Mouse (Mus musculus) thymus, adult 2 months (tissue): Measurements from ENCODE around the gene Rrp12. TPM values are rescaled to one million over a fixed set of nuclear protein-coding genes. Genes with fewer than 3 reads are reported as not detected.

Experiments used
- DNase-seq: peaks from one replicate; pipeline ENCODE4 v3.0.0; 2021
- H3K27ac ChIP-seq: fragments of 200-500 bp; 2 replicates; pipeline ENCODE4 v1.5.1; 2012; ENCODE audit warnings: low read length, control low read depth; ENCODE audit not compliant: control insufficient read depth, insufficient read depth
- H3K27me3 ChIP-seq: fragments of 200-500 bp; 2 replicates; pipeline ENCODE4 v1.6.1; 2012; ENCODE audit warnings: mild to moderate bottlenecking, low read length, moderate library complexity, mixed read lengths; ENCODE audit not compliant: control insufficient read depth, insufficient read depth
- H3K36me3 ChIP-seq: fragments of 200-500 bp; 2 replicates; pipeline ENCODE4 v1.6.1; 2012; ENCODE audit warnings: mild to moderate bottlenecking, low read length, moderate library complexity; ENCODE audit not compliant: control insufficient read depth, insufficient read depth
- H3K4me1 ChIP-seq: fragments of 200-500 bp; replicated peaks from 2 replicates; pipeline ENCODE4 v1.6.1; 2012; ENCODE audit warnings: low read length; ENCODE audit not compliant: control insufficient read depth, insufficient read depth
- H3K4me3 ChIP-seq: fragments of 200-500 bp; 2 replicates; pipeline ENCODE4 v1.5.1; 2012; ENCODE audit warnings: mild to moderate bottlenecking, low read length, control low read depth, moderate library complexity; ENCODE audit not compliant: control insufficient read depth, insufficient read depth
- CTCF ChIP-seq: fragments of 200-500 bp; IDR thresholded peaks from 2 replicates; pipeline ENCODE4 v1.5.1; 2012; ENCODE audit warnings: mild to moderate bottlenecking, control low read depth, low read length, moderate library complexity, borderline replicate concordance; ENCODE audit not compliant: control insufficient read depth, poor library complexity, insufficient read depth; ENCODE audit errors: extremely low read depth
- POLR2A ChIP-seq: fragments of 200-500 bp; IDR thresholded peaks from 2 replicates; pipeline ENCODE4 v1.6.1; 2012; ENCODE audit warnings: mild to moderate bottlenecking, low read length, control low read depth, moderate library complexity; ENCODE audit not compliant: control insufficient read depth, poor library complexity, insufficient read depth; ENCODE audit errors: extremely low read depth
- WGBS: fragments of 180-500 bp; shearing (Covaris S2); methylation state at CpG from one replicate; pipeline ENCODE4 v1.1.7; 2018; 5-methylcytosine and 5-hydroxymethylcytosine counted together
- polyA plus RNA-seq: library from polyadenylated mRNA; depleted of rRNA; stranded (reverse); fragments of >200 nt; gene quantifications from 2 replicates; pipeline ENCODE4 v1.2.3, GENCODE M21; 2012

Gene Rrp12
- polyA plus RNA-seq, 1 experiment: 9.7 TPM

- no peaks in the 10 kb centered on the region for H3K27me3 ChIP-seq
- H3K27ac ChIP-seq: no peak overlapping the region
- DNase-seq: no peak
- no peak overlapping the region for H3K4me3 ChIP-seq
- 59% methylated on average over 4 of the region's 4 CpGs for WGBS
- H3K4me1 ChIP-seq: peaks cover 12% of the 10 kb centered on the region
- H3K36me3 ChIP-seq: no peaks in the 10 kb centered on the region
- TF ChIP-seq CTCF (no peak), POLR2A (no peak)
Measured at GRCm38 (mm10) chr19:41842706-41843105, 53.3 kb downstream of the Rrp12 start.

- Histone ChIP-seq H3K36me3 (no peaks in the 10 kb centered on the region), H3K4me1 (peaks cover 12% of the 10 kb centered on the region), H3K27me3 (no peaks in the 10 kb centered on the region), H3K4me3 (no peak overlapping the region), H3K27ac (no peak overlapping the region)
- WGBS: 95% methylated on average over 4 of the region's 4 CpGs
- TF ChIP-seq CTCF: no peak
- no peak for DNase-seq
Measured at GRCm38 (mm10) chr19:41842196-41842595, 53.8 kb downstream of the Rrp12 start.

GRCm38 (mm10) chr19:41841105-41841750 is 54.7 kb downstream of the Rrp12 start:
- TF ChIP-seq POLR2A (no peak), CTCF (no peak)
- DNase-seq: no peak
- H3K27ac ChIP-seq: no peak overlapping the region
- H3K36me3 ChIP-seq: no peaks in the 10 kb centered on the region
- peaks cover 7% of the 10 kb centered on the region for H3K4me1 ChIP-seq
- WGBS: 92% methylated on average over 7 of the region's 7 CpGs
- H3K4me3 ChIP-seq: no peak overlapping the region
- no peaks in the 10 kb centered on the region for H3K27me3 ChIP-seq

- Histone ChIP-seq H3K27me3 (no peaks in the 10 kb centered on the region), H3K27ac (no peak overlapping the region), H3K4me1 (peaks cover 3% of the 10 kb centered on the region; the same call in 1 of the 2 replicates), H3K4me3 (no peak overlapping the region), H3K36me3 (no peaks in the 10 kb centered on the region)
- DNase-seq: no peak
- TF ChIP-seq POLR2A: no peak
- no peak for TF ChIP-seq CTCF
- WGBS: 98% methylated on average over 3 of the region's 3 CpGs
Measured at GRCm38 (mm10) chr19:41839685-41840084, 56.3 kb downstream of the Rrp12 start.

GRCm38 (mm10) chr19:41838808-41839207 is 57.2 kb downstream of the Rrp12 start:
- no peaks in the 10 kb centered on the region for H3K36me3 ChIP-seq
- TF ChIP-seq CTCF: no peak
- no peak for TF ChIP-seq POLR2A
- no peak for DNase-seq
- H3K4me3 ChIP-seq: no peak overlapping the region
- no peak overlapping the region for H3K27ac ChIP-seq
- peaks cover 3% of the 10 kb centered on the region; the same call in 1 of the 2 replicates for H3K4me1 ChIP-seq
- H3K27me3 ChIP-seq: no peaks in the 10 kb centered on the region
- WGBS: 92% methylated on average over 6 of the region's 6 CpGs

GRCm38 (mm10) chr19:41837917-41838261 is 58.1 kb downstream of the Rrp12 start:
- WGBS: 73% methylated on average over 4 of the region's 4 CpGs
- H3K4me3 ChIP-seq: no peak overlapping the region

GRCm38 (mm10) chr19:41837194-41837916 is 58.6 kb downstream of the Rrp12 start:
- no peak for TF ChIP-seq POLR2A
- no peak for TF ChIP-seq CTCF
- no peaks in the 10 kb centered on the region for H3K27me3 ChIP-seq
- no peak overlapping the region for H3K4me3 ChIP-seq
- H3K36me3 ChIP-seq: no peaks in the 10 kb centered on the region
- WGBS: 91% methylated on average over 9 of the region's 9 CpGs
- DNase-seq: no peak
- no peak overlapping the region for H3K27ac ChIP-seq
- peaks cover 10% of the 10 kb centered on the region for H3K4me1 ChIP-seq

More at GRCm38 (mm10) chr19:41837917-41838261, 58.1 kb downstream of the Rrp12 start:
- Histone ChIP-seq H3K36me3 (no peaks in the 10 kb centered on the region), H3K27ac (no peak overlapping the region), H3K27me3 (no peaks in the 10 kb centered on the region), H3K4me1 (peaks cover 5% of the 10 kb centered on the region)
- TF ChIP-seq POLR2A (no peak), CTCF (no peak)
- DNase-seq: no peak
